Mouse (Mus musculus) ES-E14 (cell line): ENCODE measurements around the gene Gatb.

Experiments
- CHD2 ChIP-seq: IDR thresholded peaks from 2 replicates; pipeline ENCODE4 v1.6.1; 2014; ENCODE audit warnings: mild to moderate bottlenecking, low read depth, low read length, inconsistent platforms
- HCFC1 ChIP-seq: IDR thresholded peaks from 2 replicates; pipeline ENCODE4 v1.6.1; 2012; ENCODE audit warnings: low read length, inconsistent platforms, borderline replicate concordance; ENCODE audit not compliant: insufficient read depth

DNA sequence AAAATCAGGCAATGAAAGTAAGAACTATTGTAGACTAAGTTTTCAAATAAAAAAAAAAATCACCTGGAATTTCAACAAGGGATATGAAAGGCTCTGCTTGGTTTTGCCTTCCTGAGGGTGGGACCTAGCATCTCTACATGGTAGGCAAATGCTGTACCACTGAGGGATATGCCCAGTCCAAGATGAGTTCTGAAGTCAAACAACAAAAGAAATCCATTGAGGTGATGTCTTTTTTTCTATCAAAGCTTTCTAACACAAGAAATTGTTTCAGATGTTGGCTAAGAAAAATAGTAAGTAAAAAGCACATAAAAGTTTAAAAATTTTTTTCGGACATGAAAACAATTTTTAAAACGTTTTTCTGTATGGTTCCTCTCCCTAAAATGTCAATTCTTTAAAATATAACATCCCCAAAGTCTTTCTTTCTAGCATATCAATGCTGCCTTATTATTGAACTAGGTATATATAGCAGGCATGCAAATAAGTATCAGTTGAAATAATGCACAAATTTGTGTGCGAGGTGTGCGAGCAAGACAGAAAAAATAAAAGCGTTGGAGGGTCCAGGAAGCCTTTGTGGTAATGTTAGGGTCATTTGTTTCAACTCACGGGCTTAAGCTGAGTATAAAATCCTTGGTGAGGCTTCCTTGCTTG lies 579 bp upstream of the Gatb start:
- TF ChIP-seq HCFC1 (no peak), CHD2 (no peak; the same call in 1 of the 2 replicates)
